Mouse (Mus musculus) fat pad, adult 2 months (tissue): Measurements from ENCODE around the gene Cdc42ep4.

Experiments
- DNase-seq: peaks from one replicate; pipeline ENCODE4 v3.0.0-alpha.2; 2011; ENCODE audit warnings: low read depth, low spot score; ENCODE audit errors: extremely low read depth

Cdc42ep4 gene

DNA sequence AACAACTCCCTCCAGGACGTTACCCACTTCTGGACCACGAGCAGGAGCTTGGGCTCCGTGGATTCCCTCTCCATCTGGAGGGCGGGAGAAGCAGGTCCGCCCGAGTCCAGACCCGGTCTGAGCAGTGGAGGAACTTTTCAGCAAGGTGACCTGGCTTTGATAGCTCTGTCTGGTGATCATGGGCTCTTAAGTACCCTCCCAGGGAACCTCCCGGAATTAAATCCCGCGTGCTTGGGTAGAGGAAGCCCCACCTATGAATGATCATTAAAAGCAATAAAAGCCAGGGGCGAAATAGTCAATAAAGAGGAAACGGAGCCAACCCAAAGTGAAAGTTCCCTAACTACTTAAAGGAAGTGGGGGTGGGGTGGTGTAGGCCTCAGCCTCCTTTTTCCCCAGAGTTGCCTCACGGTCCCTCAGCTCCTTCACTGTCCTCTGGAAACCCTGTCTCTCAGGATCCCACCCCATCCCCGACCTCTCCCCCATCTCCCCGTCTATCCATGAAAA lies 529 bp upstream of the Cdc42ep4 start:
- no peak for DNase-seq

DNA sequence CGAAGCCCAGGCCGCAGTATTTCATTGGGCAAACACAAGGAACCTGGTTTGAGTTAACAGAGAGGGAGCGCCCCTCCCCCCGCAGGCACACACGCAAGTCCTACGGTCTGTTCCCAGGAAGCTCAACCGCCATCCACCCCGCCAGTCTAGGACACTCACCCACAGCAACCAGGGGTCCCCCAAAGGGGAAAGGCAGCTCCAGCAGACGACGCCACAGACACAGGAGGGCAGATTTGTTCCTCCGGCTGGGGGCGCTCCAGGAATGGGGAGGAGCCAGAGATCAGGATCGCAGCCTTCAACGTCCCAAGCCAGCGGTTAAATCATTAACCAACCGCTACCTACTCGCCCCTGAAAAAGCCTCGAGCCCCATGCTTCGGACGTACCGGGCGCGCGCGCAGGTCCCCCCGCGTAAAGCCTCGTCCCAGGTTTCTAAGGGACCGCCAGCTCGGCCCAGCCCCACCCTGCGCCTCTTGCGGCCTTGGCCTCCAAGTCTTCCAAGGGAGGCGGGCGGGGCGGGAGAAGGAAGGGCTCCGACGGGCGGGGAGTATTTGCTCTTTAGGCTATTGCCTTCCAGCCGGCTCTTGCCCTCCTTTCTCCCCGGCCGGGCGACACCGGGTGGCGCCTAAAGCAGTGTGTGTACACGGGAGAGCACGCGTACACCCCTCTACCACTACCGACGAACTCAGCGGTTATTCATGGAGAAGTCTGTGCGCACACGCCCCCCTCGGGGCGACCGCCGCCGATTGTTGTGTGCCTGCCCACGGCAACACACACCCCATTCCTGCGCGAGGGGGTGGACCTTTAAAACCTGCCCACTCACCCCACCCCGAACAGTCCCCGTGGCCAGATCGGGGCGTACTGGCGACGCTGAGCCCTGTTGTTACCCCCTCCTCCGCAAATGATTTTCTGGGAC lies 854 bp downstream of the Cdc42ep4 start:
- DNase-seq = no peak

DNA sequence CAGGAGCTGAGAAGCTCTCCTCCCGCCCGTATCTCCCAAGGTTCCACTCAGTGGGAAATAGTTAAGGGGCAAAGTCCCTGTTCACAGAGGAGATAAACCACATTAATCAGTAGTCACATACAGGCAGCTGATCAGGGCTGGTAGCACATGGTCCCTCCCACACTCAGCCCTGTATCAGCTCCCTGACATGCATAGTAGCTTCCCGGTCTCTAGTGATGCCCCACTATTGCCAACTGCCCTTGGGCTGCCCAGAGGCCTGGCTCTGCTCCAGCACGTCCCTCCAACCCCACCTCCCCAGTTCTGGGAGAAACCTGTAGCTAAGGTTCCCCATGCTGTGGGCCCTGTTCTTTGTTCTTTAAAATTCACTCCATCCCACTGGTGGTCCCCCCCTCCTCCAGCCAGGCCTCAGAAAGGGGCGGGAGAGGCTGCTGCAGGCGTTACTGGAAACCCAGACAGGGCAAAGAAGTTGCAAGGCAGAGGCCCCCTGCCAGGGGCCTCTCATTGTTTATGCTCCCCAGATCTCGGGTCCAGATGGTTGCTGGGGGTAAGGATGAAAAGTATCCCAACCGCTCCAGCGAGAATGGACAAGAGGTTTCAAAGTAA lies 1.8 kb downstream of the Cdc42ep4 start:
- no peak for DNase-seq

DNA sequence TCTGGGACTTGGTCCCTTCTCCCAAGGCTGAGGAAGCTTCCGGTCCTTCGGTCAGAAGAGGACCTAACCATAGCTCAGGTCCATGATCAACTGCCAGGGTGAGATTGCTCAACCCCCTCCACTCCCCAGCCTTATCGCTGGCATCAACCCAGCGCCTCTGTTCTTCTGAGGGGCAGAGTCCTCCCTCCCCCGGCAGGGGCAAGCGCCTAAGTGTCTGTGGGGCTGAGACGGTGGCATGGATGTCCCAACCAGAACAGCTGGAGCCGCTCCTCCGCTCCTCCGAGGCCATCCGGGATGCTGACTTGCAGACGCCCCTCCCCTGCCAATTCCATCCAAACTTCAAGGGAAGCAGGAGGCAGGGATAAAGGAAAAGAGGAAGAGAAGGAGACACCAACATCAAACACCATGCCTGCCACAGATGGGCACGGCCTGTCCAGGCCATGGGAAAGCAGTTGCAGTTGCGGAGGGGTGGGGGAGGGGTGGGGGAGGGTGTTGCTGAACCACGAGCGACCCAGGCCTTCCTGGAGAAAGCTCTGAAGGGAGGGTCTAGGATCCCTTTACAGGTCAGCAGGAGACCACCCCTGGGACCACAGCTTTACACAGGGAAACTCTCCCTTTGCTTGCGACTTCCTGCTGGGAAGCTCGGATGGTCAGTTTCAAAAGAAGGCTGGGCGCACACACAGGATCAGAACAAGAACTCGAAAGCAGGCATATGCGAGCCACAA lies 2.7 kb downstream of the Cdc42ep4 start:
- DNase-seq = no peak

DNA sequence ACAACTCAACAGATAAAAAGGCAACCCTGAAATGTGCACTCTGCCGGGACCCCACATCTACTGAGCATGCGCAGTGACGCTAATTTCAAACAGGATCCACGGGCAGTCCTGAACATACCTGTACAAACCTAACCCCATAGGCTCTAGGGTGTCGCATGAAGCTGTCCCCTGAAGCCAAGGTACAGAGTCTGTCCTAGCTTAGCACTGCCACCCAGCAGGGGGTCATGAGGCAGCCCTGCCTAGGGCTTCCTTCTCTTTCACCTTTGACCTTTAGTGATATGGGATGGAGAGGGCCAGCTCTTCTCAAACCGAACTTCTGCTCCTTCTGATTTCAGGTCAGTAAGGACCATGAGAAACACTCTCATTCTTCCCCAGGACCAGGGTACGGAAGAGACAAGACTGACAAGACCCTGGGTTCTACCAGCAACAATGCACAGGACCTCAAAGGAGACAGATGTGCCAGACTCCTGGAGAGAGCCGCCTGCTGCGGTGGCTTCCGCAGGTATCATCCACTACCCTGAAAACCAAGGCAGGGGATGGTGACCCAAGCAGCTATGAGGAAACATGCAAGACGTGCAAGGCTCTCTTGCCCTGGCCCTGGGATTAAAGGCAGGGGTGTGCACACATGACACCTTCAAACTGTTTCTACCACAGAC lies 3.8 kb downstream of the Cdc42ep4 start:
- DNase-seq = no peak

DNA sequence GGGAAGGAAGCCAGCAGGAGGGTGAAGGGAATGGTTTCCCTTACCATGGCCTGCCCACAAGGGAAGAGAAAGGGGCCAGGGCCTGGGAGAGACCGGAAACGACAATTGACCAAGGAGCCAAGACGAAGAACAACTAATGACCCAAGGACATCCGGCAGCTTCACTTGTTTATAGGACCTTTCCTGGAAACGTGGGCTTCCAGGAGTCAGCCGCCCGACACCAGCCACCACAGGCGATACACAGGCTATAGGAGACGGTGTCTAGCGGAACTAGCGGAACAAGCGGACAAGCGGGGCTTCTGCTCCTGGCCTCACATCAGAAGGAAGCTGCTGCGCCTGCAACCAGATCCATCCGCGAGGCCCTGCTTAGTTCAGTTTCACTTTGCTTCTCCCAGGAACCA lies 4.6 kb downstream of the Cdc42ep4 start:
- no peak for DNase-seq

DNA sequence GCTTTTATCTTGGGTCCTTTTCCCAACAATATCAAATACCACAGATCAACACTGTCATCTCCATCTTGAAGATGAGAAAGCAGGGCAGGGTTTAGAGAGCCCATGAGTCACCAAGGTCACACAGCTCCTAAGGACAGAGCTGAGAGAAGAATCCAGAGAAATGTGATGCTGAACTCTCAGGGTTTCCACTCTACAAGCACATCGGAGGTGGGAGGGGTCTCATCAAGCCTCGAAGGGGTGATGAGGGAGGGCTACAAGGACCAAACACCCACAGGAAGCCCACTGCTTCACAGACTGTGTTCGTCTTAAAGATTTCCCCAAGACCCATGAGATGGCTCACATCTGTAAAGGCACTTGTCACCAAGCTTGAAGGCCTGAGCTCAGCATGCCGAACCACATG lies 5.7 kb downstream of the Cdc42ep4 start:
- no peak for DNase-seq

DNA sequence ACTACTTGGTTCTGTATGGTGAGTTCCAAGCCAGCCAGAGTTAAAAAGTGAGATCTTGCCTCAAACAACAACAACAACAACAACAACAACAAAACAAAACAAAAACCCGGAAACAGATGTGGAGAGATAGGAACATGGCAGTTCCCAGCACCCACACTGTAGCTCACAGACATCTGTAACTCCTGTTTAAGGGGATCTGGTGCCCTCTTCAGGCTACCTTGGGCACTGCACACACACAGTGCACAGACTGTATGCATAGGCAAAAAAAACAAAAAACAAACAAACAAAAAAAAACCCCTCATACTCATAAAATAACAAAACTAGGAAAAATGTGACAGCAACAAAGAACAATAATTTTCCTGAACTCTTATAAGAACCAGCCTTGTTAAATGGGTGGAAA lies 8.7 kb downstream of the Cdc42ep4 start:
- no peak for DNase-seq

DNA sequence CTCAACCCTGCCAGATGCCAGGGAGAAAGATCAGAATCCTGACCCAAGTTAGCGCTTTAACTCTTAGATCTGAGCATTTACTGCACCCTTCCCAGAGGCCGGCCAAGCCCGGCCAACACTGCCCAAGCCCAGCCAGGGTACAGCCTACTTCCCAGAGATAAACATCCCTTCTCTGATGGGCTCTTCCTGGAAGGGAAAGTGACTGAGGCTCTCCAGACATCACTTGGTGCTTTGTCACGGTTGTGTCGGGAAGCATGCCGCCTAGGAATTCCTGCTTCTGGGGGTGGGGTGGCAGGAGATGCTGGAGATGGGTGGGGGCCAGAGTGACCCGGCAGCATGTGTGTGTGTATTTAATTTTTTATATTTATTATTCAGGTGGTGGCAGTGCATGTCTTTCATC lies 11.6 kb downstream of the Cdc42ep4 start:
- no peak for DNase-seq

DNA sequence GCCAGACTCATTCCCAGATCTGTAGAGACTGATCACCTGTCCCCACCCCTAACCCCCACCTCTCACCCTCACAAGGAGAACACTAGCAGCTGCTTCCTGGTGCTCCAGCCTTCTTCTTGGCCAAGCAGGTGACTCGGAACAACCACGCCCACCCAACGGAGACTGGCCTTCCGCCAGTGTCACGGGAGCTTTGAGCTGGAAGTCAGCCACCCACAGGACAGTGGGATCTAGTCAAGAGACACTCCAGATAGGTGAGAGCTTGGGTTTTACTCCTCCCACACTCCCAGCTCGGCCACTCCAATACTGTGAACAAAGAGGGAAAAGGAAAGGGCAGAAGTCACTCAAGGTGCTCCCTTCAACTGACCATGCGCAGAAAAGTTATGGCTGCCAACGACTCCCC lies 12.5 kb downstream of the Cdc42ep4 start:
- no peak for DNase-seq

DNA sequence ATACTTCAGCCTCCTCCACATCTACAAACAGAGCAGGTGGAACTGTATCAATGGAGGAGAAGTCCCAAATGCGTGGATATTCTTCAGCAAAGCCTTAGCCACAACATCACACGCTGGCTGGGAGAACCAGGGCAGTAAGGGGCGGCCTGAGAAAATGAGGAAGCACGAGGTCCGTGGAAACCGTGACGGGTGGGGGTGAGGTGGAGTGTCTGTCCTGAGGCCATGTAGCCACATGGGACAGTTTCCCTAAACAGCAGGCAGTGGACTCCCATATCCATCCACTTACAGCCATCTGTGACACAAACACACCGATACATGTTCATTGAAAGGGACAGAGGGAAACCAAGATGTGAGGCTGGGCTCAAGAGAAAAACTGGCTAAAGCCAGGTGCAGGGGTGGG lies 13.8 kb downstream of the Cdc42ep4 start:
- no peak for DNase-seq

DNA sequence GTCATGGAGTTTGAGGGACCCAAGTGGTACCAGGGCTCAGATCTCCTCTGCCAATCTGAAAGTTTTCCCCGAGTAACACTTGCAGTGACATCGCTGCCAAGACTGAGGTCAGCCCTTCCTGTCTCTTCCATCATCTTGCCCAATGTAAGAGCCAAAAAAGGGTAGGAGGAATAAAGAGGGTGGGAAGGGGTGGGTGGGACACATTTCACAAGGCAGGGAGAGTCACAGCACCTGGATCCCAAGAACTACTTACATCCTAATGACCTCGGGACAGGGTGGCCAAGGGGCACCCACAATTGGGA lies 14.2 kb downstream of the Cdc42ep4 start:
- DNase-seq = no peak

DNA sequence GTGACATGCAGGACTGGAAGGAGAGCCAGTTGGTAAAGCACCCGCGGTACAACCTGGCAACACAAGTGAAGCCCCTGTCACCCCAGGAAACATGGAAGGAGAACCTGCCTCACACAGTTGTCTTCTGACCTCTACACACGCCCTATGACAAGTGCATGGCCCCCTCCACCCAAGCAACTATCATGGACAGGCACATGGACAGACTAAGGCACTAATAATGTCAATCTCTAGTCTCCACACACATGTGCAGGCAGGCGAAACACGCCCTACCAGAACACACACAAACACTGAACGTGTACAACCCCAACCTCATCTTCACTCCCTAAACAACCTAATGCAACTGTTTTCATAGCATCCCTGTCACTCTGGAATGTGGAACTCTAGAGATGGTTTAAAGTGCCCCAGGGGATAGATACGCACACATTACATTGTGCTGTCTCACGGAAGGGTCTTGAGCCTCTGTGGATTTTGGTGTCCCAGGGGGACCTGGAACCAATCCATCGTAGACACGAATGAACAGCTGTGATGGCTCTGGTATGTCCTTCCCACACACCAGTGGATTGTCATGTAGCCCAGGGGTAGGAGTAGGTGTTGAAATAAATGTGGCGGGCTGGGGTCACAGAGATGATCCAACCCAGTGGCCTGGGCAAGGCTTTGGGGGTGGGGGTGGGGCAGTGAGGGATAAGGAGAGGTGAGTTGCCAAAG lies 14.7 kb downstream of the Cdc42ep4 start:
- no peak for DNase-seq

DNA sequence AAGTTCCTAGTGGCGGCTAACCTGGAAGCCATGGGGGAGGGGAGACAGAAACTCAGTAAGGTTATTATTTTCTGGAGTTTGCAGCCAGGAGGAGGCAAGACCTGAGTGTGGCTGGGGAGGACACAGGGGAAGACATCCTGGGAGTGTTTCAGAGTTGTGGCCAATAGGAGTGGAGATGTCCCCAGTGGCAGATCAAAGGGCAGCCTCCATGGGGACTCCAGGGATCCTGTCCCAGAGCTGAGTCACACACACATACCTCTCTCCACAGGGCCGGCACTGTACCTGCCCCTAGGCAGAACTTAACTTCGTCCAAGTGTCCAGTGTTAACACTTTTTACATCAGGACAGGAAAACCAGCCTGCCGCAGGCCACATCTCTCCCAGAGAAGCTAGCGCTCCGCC lies 16.5 kb downstream of the Cdc42ep4 start:
- DNase-seq = no peak

DNA sequence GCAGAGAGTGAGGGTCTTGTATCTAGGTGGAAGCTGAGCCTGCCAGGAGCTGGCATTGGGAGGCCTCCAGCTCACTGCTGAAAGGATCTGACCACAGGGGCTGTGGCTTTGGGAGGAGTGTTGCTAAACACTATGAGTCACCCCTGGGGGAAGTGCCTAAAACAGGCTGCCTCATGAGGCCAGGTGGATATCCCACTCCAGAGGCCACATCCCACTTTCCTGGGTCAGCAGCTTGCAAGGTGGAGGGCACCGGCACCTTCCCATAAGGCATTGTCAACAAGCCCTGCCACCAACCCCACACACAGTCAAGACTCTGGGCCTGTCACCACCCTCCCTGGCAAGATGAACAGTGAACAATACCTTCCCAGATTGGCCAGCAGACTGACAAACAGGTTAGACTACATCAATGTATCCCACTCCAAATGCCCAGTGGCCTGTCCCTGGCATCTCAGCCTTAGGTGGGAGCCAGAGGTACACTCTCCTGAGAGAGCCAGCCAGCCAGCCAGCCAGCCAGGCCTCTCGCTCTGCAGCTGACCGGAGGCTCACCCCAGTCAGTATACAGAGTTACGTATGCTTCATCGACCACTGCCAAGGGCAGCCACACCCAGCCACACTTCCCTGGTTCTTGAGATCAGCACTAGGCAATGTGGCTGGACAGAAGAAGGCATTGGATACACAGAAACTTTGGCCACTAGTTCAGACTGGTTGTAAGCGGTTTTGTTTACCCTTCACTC lies 17.9 kb downstream of the Cdc42ep4 start:
- DNase-seq = no peak

DNA sequence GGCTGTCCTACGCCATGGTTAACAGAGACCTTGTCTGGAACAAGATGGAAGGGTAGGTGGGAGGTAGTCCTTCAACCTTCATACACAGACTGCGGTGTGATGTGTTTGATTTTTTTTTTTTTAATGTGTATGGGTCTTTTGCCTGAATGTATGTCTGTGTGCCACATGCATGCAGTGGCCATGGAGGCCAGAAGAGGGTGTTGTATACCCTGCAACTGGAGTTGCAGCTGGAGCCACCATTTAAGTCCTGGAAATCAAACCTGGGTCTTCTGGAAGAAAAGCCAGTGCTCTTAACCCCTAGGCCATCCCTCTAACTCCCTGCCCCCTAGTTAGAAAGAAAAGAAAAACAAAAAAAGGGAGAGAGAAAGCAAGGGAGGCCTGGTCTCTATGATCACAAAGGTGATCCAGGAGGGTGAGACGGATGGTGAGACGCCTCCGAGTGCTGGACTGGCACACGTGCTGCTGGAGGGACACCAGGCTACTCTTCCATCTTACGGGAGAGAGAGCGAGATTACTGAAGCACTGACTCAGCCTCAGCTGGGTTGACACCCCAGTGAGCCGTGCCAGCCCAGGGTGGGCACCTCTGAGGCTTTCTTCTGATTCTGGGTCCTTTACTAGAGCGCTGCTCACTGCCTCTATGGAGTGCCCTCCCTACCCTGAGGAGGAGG lies 19.6 kb downstream of the Cdc42ep4 start:
- DNase-seq = no peak

DNA sequence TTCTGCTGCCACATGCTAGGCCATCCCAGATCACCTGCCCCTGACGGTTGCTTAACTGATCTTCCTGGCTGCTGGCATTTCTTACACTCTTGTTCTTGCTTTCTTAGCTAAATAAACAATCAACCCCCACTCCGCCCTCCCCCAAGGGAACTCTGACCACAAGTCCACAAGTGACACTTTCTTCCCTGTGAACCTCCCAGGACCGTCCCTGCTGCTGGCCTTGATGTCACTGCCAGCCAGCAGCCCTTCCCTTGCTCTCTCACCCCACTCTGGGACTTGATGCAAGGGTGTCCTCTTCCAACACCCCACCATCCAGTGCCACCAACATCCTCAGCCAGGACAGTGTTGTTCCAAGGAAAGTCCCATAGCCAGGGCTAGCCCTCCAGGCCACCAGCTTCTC lies 20.8 kb downstream of the Cdc42ep4 start:
- DNase-seq = no peak

DNA sequence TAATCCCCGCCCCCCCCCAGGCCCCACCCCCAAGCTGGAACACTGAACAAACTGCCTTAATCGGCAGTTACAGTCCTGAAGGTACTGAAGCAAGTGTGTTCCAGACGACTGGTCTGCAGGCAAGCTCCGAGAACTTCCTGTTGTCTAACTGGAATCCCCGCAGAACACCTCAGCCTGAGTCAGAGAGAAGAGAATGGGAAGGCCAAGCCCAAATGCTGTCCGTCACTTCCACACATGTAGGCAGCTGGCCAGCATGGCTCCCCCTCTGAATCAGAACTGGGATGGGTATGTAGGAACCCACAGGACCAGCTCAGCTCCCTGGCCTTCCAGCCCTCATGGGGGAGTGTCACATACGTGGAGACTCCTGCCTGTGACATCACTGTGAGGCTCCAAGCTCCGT lies 21.8 kb downstream of the Cdc42ep4 start:
- no peak for DNase-seq

DNA sequence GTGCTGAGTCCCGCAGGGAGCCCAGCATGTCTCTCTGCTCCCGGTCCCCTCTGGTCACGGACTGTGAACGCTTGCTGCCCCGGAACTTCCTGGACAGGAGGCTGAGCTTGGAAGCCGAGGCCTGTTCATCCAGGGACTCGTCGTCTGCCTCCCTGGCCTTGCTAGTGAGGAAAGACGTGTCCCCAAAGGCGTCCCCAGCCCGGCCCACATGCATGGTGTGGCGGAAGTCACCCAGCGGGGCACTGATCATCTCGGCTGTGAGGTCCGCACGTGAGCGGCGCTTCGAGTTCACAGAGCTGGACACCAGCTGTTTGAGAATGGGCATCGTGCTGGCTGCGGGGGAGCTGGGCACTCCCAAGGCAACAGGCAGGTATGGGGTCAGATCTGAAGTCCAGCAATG lies 22.4 kb downstream of the Cdc42ep4 start:
- no peak for DNase-seq

DNA sequence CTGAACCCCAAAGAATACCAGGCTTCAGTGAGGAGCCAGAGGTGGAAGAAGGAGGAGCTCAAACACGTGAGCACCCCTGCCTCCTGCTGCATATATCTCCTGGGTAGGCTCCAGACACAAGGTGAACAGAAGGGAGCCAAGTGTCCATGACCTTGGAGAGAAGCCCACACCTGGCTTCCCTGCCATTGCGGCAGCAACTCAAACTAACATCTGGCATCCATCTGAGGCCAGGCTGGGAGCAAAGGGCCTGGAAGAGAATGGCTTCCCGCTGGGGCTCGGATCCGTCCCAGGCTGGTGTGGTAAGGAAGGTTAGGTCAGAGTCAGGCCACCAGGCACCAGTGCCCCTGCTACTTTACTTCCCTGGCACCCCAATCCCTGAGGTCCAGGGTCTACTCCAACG lies 23.7 kb downstream of the Cdc42ep4 start:
- DNase-seq = no peak
